Mouse (Mus musculus): ENCODE measurements around the gene Irs4.

Gene Irs4

GRCm38 (mm10) chrX:141724937-141725918 lies at the start of gene Irs4:
Gene Irs4, minus strand, starts transcription at chrX:141725263.
- no peak for DNase-seq

- no peak for DNase-seq
These were observed 25.3 kb upstream of the Irs4 start for GRCm38 (mm10) chrX:141750360-141750759.

- no peak for DNase-seq
These were observed 4.5 kb upstream of the Irs4 start for GRCm38 (mm10) chrX:141729570-141729969.

- no peak for DNase-seq
These were observed 622 bp downstream of the Irs4 start for GRCm38 (mm10) chrX:141724391-141724891.

- no peak for DNase-seq
These were observed 1.1 kb downstream of the Irs4 start for GRCm38 (mm10) chrX:141723936-141724335.

- DNase-seq, result no peak
These were observed 3.3 kb downstream of the Irs4 start for GRCm38 (mm10) chrX:141721725-141722124.
